Mouse (Mus musculus) frontal cortex, postnatal 25 days (tissue): Measurements from ENCODE around the gene Ppy.

Source experiments
- DNase-seq, 2 experiments: peaks; one replicate each; pipeline ENCODE4 v3.0.0; 2022; ENCODE audit warnings: low spot score in 2 of 2

Gene Ppy

DNA sequence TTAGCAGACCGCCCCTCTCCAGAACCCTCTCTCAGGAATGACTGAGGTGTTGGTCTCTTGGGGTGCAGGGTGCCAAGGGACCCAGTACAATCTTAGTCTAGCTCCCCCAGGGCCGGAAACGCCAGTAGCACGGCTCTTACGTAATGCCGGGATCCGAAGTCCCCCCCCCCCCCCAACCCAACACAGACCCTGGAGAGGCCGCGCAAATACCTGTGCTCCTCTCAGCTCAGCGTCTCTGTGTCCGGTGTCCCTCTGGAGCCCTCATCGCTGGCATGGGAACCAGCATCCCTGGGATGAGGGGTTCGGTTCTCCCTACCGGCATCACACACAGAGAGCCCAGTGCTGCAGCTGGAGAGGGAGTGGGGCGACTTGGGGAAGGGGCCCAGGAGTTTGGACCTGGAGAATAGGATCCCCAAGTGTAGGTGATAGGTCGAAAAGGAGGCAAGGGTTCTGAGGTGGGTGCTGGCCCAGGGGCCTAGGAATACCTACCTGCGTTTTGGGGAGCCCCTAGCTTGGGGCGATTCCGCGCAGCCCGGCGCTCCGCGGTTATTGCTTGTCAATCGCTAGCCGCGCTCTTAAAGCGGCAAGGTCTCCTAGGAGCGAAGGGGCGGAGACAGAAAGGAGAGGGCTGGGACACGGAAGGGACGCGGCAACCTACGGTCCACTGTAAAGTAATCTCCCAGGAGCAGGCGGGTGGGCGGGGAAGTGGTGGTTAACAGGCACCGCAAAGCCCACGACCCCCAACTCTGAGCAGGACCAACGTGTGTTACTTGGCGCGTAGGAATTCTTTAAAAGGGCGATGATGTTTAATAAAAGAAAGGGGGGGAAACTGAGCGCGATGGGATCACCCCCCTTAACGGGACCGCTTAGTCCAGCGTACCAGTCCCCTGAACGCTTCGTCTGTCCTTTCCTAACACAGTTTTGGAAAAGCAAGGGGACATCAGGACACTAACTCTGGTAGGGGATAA, 12.9 kb downstream of the Ppy start, which contains the start of gene Mpp2:
Mpp2 (minus strand) TSS at position 585 of the 968 bp plus-strand sequence.
- peak; percentile 55 to 56 for DNase-seq

DNA sequence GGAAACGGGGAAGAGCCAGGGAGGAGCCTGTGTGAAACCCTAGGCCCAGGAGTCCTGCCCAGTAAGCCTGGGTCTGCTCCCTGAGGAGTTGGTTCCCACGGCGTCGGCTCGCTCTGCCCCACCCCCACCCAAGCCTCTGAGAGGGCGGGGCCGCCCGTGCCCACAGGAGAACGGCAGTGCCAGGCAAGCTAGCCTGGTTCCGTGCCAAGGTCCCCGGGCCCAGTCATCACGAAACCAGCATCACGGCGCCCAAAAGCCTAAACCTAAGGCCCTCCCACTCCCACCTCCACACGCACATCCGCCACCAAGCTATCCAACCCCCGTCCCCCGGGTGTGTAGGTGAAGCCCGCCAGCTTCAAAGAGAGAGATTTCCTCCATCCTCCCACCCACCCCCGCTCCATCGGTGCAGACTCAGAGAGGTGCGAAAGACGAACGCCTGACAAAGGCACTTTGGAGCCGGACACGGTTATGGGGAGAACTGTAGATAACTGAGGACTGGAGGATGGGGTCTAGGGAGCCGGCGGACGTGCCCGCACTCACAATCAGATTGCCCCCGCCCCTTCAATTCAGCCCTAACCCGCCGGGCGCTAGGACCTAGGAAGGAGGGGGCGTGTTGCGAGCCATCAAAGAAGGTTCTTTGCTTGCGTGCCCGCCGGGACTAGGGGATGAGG, 13.9 kb downstream of the Ppy start:
- peak; percentile 73 to 75 for DNase-seq

DNA sequence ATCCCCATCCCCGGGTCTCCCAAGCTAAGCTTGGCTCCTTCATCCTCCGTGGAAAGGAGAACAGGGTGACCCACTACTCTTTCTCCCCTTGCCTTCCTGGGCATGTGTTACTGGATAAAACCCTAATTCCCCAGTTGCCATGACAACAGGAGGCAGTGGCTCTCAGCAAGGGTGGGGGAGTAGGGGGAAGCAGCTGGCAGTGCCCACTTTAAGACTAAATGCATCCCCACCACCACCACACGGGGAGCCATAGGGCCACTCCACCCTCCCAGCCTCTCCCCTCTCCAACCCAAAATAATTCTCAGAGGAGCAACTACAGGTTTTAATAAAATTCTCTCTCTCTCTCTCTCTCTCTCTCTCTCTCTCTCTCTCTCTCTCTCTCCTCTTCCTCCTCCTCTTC, 14.8 kb downstream of the Ppy start:
- peak; percentile 31 to 39 for DNase-seq

DNA sequence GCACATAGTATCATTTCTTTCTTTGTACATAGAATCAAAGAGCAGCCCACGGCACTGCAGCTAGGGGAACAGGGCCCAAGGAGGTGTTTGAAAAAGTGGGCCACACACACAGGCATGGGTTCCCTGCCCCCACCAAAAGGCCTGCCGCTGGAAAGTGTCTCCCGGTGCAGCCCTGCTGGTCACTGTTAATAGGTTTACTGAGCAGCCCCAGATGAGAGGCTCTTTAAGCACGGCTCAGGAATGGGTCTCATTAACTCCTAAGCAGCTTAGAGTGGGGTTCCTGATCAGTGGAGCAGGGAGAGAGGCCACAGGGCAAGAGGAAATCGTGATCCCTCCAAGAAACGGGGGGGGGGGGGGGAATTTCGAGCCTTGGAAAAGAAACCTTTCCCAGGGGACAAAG, 17.0 kb downstream of the Ppy start:
- no peak for DNase-seq

DNA sequence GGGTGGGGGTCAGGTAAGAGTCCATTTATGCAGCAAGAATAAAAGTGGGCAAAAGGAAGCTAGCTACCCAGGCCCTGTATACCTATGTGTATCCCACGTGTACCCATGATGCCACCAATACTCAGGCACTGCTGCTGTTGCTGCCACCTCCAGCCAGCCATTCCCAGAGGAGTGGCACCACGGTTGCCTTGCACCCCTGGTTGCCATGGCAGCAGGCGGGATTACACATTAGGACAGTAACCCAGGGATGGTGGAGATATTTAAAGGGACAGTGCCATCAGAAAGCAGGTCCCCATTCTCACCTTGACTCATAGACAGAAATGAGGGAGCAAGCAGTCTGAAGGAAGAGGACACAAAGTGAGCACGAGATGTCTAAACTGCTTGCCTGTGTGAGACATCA, 17.9 kb downstream of the Ppy start:
- DNase-seq: no peak

DNA sequence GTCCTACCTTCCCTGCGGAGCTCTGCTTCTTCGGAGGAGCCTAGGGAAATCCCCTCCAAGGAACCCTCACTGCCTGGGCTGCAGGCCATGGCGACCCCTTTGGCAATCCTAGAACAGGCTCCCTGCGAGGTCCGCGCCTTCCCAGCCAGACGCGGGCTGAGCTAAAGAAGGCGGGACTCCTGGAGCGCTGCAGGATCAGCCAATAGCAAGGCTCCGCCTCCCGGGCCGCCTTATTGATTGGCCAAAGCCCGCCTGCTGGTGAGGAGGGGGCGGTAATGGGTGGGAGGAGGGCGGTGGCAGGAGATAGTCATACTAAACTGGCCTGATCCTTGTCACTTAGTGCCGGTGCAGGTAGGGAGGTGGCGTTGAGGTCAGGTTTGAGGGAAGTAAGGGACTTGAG, 18.8 kb downstream of the Ppy start:
- peak; percentile 29 to 63 for DNase-seq

DNA sequence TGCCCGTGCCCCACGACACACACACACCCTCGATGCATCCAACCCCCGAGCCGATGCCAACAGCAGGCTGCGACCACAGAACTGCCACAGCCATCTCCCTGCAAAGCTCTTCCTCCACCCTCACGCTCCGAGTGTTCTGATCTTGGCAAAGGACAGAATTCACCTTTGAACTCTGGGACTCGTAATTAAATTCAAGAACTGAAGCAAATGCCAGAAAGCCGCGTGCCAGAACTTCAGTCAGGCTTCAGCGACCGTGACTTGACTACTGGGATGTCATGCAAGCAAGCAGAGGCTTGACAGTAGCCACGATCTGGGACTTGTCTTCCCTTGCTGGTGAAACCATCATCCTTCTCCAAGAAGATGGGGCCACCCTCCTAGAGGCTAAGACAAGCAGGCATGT, 27.4 kb downstream of the Ppy start:
- DNase-seq: no peak

DNA sequence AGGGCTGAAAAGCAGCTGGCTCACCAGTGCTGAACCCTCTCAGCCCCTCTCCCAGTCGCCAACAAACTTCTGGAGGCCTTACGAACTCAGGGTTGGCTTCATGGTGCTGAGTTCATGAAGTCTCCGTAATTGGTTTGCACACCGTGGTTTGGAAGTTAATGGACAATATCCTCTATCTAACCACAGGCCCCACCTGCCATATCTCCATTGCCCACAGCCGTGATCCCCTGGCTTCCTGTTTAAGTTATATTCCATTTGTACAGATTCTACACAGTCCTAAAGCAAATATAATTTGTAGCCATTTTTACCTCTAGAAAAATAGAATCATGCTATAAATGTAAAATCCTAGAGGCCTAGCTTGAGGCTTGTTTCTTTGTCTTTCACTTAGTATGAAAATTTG, 28.4 kb downstream of the Ppy start:
- no peak for DNase-seq

DNA sequence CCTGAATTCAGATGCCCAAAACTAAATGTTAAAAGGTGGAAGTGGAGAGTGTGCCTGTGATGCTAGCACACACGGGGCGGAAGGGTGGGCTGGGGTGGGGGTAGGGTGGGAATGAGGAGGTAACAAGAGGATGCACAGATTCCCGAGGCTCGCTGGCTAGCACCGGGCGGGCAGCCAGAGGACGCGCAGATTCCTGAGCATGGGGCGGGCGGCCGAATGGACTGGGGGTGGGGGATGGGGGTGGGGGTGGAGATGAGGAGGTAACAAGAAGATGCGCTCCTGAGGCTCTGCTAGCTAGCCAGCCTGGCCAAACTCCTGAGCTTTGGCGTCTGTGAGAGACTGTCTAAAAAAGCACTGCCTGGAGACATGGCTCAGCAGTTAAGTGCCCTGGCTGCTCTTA, 30.7 kb downstream of the Ppy start:
- DNase-seq: no peak

DNA sequence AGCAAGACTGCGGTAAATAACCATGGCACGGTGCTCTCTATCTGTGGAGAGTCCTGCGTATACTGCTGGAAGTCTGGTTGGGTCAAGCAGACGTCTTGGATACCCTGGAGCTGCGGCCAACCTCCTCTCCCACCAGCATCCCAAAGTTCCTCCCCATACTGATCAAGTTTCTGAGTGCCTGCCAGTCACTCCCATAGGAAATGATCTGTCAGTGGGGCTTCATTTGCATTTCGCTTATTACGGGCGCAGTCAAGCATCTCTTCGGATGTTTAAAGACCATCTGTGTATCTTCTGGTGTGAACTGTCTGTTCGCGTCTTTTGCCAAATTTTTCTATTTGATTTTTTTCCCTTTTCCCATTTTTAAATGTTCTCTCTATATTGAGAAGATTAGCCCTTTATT, 31.5 kb downstream of the Ppy start:
- no peak for DNase-seq

DNA sequence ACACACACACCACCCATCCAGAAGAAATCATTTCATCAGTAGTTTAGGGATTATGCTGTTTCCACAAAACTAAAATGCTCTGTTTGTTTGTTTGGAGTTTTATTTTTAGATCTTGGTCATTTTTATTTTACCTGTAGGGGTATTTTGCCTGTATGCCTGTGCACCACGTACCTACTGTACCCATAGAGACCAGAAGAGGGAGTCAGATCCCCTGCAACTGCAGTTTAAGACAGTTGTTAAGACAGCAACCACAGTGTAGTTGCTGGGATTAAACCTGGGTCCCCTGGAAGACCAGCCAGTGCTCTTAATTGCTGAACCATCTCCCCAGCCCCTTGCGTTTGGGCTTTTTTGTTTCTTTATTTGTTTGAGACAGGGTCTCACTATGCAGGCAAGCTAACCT, 32.1 kb downstream of the Ppy start:
- no peak for DNase-seq

DNA sequence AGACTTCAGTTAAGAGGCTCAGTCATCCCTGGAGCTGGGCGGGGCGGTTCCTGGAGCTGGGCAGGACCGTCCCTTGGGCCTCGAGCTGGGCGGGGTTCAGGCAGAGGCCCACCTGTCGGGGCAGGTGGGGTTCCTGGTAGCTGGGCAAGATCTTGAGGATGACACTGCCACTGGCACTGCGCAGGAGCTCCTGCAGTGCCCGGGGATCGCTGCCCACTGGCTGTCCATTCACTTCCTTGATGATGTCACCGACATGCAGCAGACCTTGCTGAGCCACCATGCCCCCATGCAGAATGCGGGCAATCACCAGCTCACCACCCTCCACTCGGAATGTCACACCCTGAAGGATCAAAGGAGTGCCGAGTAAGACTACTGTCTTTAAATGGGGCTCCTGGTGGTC, 38.0 kb downstream of the Ppy start:
- no peak for DNase-seq

DNA sequence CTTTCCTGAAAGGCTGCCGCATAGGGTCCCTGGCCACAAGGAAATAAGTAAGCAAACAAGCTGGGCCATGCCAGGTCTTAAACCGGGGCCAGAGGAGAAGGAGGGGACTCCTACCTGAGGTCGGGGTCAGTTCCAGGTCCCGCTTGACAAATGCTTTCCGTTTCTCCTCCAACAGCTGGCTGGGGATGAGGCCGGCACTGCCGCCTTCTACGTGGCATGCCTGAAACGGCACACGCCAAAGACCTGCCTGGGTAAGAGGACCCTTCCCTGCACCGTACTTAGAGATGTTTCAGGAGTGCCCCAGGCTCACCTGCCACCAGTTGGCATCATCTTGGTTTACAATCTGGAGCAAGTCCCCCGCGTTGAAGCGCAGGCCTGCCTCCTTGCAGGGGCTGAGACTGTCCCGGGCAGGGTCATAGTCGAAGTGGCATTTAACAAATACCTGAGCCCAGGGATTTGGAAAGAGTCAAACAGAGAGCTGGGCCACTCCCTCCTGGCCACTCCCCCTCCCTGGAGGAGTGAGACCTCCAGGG, 39.1 kb downstream of the Ppy start:
- DNase-seq: no peak

DNA sequence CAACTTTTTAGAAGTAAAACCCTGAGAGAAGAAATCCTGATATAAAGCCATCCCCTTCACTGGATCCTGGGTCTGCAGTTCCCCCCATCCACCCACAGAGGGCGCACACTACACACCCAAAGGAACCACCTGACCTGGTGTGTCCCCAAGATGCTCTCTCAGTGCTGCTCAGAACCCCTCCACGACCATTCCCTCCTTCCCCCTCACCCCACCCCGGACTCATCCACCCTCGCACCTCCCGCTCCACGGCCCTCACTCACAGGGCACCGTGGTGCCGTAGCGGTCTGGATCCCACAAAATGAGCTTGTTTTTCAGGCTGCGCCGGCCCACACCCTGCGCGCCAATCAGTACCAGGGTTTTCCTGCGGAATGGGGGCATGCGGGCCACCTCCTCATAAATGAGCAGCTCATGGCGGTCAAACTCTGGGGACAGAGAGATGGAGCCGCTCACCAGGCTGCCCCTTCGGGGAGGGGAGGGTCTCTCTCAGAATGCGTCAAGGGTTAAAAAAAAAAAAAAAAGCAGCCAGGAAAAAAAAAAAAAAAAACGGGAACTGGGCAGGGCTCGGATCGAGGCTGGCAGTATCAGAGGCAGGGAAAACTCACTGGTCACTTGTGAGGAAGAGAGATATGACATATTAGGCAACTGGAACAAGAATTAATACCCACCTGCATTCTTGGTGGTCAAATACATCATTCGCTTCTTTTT, 39.7 kb downstream of the Ppy start:
- peak; percentile 60 to 74 for DNase-seq

DNA sequence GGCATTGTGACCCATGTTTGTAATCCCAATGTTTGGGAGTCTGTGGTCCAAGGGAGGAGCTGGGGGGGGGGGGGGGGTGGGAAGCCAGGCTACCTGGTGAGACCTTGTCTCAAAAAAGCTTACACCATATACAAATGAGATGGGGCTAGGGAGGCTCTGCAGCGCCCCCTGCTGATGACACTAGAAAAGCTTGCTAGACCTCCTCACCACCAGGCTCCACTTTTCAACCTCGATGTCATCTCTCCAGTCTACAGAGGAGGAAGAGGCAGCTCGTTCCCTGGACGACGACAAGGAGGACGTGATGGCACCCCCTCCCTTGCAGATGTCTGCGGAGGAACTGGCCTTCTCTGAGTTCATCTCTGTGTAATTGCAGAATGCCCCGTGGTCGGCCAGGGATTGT, 47.3 kb downstream of the Ppy start:
- DNase-seq: peak; percentile 32 to 37

DNA sequence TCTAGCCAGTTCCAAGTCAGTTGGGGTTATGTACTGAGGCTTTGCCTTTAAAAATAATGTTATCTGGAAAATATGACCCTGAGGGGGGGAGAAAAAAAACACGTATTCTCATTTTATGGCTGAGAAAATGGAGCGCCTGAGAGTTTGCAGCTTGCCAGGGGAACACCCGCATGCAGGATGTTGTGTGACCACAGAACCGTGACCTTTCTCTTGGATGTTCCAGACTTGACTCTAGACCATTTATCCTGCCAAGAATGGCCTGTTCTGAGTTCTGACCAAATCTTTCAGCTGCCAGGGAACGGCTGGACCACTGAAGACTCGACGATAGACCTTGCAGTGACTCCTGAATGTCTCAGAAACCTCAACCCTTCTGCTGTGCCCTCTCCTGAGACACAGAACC, 47.9 kb downstream of the Ppy start:
- no peak for DNase-seq

DNA sequence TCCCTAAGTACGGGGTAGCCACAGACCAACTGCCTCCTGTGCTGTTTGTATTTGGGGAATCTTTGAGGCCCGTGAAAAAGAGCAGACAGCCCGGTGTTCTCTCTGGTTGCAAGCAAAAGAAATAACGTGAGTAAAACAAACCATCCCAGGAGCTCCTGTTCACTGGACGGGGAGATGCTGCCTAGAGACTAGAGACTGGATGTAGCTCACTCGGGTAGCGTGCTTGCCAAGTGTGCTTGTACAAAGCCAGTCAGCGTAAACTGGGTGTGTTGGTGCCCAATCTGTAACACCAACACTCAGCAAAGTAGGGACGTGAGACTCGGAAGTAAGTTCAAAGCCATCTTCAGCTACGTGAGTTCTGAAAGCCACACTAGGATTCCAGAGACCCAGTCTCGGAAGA, 48.4 kb downstream of the Ppy start:
- DNase-seq: no peak

DNA sequence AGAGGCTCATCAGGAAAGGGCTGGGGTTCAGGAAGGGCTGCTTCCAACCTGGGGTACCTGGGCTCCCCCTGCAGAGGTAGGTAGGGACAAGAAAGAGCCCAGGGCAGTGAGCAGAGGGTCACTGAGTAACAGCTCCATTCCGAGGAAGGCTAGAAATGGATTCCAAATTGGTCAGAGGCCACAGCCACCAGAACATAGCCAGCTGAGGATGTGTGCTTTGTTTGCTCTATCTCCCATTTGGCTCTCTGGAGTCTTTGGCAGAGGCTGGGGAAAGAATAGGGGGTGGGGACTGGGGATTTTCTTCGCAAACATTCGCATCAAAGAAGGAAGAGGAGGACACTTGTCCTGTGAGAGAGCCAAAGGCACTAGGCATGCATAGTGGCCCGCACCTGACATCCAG, 49.2 kb downstream of the Ppy start:
- no peak for DNase-seq

DNA sequence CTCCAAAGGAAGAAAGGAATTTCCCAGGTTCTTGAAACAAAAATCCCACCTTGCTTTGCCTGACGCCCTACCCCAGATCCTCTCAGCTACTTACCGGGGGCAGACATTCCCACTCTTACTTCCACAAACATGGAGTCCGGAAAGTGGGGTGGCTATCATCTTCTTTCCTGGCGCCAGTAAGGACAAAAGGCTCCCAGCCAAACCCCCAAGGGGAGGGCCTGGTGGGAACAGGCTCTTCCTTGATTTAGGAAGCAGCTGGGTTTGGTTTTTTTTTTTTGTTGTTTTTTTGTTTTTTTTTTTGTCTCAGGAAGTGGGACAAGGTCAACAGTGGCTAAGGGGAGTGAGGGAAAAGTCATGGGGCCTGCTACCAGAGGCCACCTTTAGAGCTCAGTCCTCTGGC, 49.6 kb downstream of the Ppy start:
- DNase-seq: no peak
